Mouse (Mus musculus) CD4-positive helper T cell, adult 2 months (primary cell): Measurements from ENCODE around the gene Zcchc3.
A peak's percentile ranks its signal among the peaks of the same experiment; 100 is the strongest.

Experiments
- DNase-seq: peaks from one replicate; pipeline ENCODE4 v3.0.0-alpha.2; 2012; ENCODE audit warnings: low read depth, missing footprints, low spot score

Gene Zcchc3

GRCm38 (mm10) chr2:152363245-152364147 lies 51.3 kb downstream of the Zcchc3 start:
- peak; percentile 72 for DNase-seq
